Comparison of ENCODE assay signal across 15 mouse cellular contexts in the genomic region with DNA sequence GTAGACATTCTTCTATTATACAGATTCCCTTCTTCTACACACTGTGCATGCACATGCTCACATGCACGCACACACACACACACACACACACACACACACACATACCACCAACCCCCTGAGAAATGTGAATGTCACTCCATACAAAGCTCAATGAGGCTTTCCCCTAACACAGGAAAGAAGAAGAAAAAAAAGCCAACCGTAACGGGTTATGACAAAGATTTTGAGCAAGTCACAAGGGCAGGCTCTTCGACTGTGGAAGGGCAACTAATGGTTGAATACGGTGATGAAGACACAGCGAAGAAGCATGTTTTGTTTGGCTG.
"Had no signal": no experiment of that assay in that cellular context is flagged by ENCODE, and none has a peak within 500 bp of the region (broad histone marks: within the 10 kb centered on the region; RNA-seq: fewer than 3 reads in every experiment).

No protein-coding gene starts in this region.

- H3K4me3 ChIP-seq: left cerebral cortex, adult 2 months; limb, embryonic 10.5 days; liver, embryonic 15.5 days; midbrain, embryonic 12.5 days; neural tube, embryonic 13.5 days had no signal

- H3K36me3 ChIP-seq: limb, embryonic 10.5 days; liver, embryonic 15.5 days; midbrain, embryonic 12.5 days; neural tube, embryonic 13.5 days had no signal

- H3K27ac ChIP-seq: left cerebral cortex, adult 2 months; limb, embryonic 10.5 days; liver, embryonic 15.5 days; midbrain, embryonic 12.5 days; neural tube, embryonic 13.5 days had no signal

- H3K27me3 ChIP-seq: liver, embryonic 15.5 days; midbrain, embryonic 12.5 days had no signal

- H3K9me3 ChIP-seq: limb, embryonic 10.5 days; liver, embryonic 15.5 days; midbrain, embryonic 12.5 days; neural tube, embryonic 13.5 days had no signal

- H3K4me2 ChIP-seq: liver, embryonic 11.5 days; liver, embryonic 15.5 days; midbrain, embryonic 12.5 days; neural tube, embryonic 13.5 days had no signal

- DNase-seq: kidney, adult 8-10 months; kidney, postnatal 25 days; lung, adult 2 months; lung, postnatal 4 days; right cerebral cortex, postnatal 4 days; spleen, adult 18-20 months; thymus, adult 18-20 months; thymus, postnatal 14 days had no signal

- ATAC-seq: lung, postnatal 0 days had no signal

- H3K9ac ChIP-seq: liver, embryonic 15.5 days; midbrain, embryonic 12.5 days; neural tube, embryonic 13.5 days had no signal

- H3K4me1 ChIP-seq: liver, embryonic 15.5 days had no signal
